Mouse (Mus musculus): ENCODE results near the gene Wdr34. TPM values are rescaled to one million over a fixed set of nuclear protein-coding genes. Genes with fewer than 3 reads are reported as not detected.

The Wdr34 gene
- polyA plus RNA-seq, 1 experiment = 8.3 TPM

DNA sequence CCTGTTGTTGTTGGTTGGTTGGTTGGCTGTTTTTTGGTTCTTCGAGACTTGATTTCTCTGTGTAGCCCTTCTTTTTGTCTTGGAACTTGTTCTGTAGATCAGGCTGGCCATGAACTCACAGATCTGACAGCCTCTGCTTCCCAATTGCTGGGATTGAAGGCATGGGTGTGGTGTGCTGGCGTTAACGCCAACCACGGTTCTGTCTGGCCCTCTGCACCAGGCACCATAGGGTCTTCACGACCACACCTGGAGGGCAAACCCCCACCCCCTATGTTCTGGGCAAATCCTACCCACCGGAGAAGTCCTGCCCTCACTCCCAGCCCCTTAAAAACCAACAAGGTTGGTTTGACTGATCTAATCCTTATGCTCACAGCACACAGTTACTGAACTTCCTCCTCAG is 28.3 kb upstream of the Wdr34 start:
- peaks cover 4% of the 10 kb centered on the region for H3K36me3 ChIP-seq (ENCODE audit: control insufficient read depth, insufficient read depth, low read length)
- TF ChIP-seq CTCF (IDR thresholded peaks at IDR 0.05; ENCODE audit: extremely low read depth, insufficient read length, insufficient replicate concordance, low read depth, low read length) (no peak), POLR2A (IDR thresholded peaks at IDR 0.05; ENCODE audit: low read depth, low read length) (no peak)
- peaks cover 2% of the 10 kb centered on the region; the same call in 1 of the 2 replicates for H3K4me1 ChIP-seq (ENCODE audit: control insufficient read depth, insufficient read depth, insufficient read length, low read length)
- no peaks in the 10 kb centered on the region for H3K27me3 ChIP-seq (ENCODE audit: control insufficient read depth, insufficient read depth, low read length)
- no peak overlapping the region for H3K4me3 ChIP-seq (ENCODE audit: low read depth, low read length)
- no peak overlapping the region for H3K27ac ChIP-seq (ENCODE audit: insufficient read depth, low read depth, low read length)
- 65% methylated on average over 6 of the region's 6 CpGs for WGBS

DNA sequence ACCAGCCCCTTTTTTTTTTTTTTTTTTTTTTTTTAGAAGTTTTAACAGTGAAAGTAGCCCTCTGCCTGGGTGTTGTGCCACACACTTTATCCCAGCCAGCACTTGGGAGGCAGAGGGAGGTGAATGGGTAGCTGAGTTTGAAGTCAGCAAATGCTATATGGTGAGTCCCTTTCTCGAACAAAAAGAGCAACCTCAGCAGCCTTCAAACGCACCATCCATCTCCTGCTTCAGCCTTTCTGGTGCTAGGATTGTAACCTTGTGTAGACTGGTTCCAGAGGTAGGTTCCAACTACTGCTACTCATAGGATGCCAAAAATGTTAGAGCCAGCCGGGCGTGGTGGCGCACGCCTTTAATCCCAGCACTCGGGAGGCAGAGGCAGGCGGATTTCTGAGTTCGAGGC is 27.8 kb upstream of the Wdr34 start:
- H3K27ac ChIP-seq (ENCODE audit: insufficient read depth, low read depth, low read length) = no peak overlapping the region
- no peak overlapping the region for H3K4me3 ChIP-seq (ENCODE audit: low read depth, low read length)
- peaks cover 6% of the 10 kb centered on the region for H3K36me3 ChIP-seq (ENCODE audit: control insufficient read depth, insufficient read depth, low read length)
- no peaks in the 10 kb centered on the region for H3K27me3 ChIP-seq (ENCODE audit: control insufficient read depth, insufficient read depth, low read length)
- H3K4me1 ChIP-seq (ENCODE audit: control insufficient read depth, insufficient read depth, insufficient read length, low read length) = peaks cover 2% of the 10 kb centered on the region; the same call in 1 of the 2 replicates
- no peak for TF ChIP-seq CTCF (IDR thresholded peaks at IDR 0.05; ENCODE audit: extremely low read depth, insufficient read length, insufficient replicate concordance, low read depth, low read length)
- no peak for TF ChIP-seq POLR2A (IDR thresholded peaks at IDR 0.05; ENCODE audit: low read depth, low read length)
- 86% methylated on average over 9 of the region's 9 CpGs for WGBS

- peaks cover 2% of the 10 kb centered on the region; the same call in 1 of the 2 replicates for H3K4me1 ChIP-seq (ENCODE audit: control insufficient read depth, insufficient read depth, insufficient read length, low read length)
- no peak overlapping the region for H3K27ac ChIP-seq (ENCODE audit: insufficient read depth, low read depth, low read length)
- no peak overlapping the region for H3K4me3 ChIP-seq (ENCODE audit: low read depth, low read length)
- WGBS = 12% methylated on average over 3 of the region's 3 CpGs
- H3K27me3 ChIP-seq (ENCODE audit: control insufficient read depth, insufficient read depth, low read length) = no peaks in the 10 kb centered on the region
- TF ChIP-seq CTCF (IDR thresholded peaks at IDR 0.05; ENCODE audit: extremely low read depth, insufficient read length, insufficient replicate concordance, low read depth, low read length) (no peak), POLR2A (IDR thresholded peaks at IDR 0.05; ENCODE audit: low read depth, low read length) (no peak)
- H3K36me3 ChIP-seq (ENCODE audit: control insufficient read depth, insufficient read depth, low read length) = peaks cover 7% of the 10 kb centered on the region
These were observed 26.9 kb upstream of the Wdr34 start for GRCm38 (mm10) chr2:30075625-30076024.

- Histone ChIP-seq H3K4me1 (ENCODE audit: control insufficient read depth, insufficient read depth, insufficient read length, low read length) (peaks cover 2% of the 10 kb centered on the region; the same call in 1 of the 2 replicates), H3K4me3 (ENCODE audit: low read depth, low read length) (no peak overlapping the region), H3K36me3 (ENCODE audit: control insufficient read depth, insufficient read depth, low read length) (peaks cover 23% of the 10 kb centered on the region), H3K27ac (ENCODE audit: insufficient read depth, low read depth, low read length) (no peak overlapping the region), H3K27me3 (ENCODE audit: control insufficient read depth, insufficient read depth, low read length) (no peaks in the 10 kb centered on the region)
- 74% methylated on average over 3 of the region's 3 CpGs for WGBS
- no peak for TF ChIP-seq CTCF (IDR thresholded peaks at IDR 0.05; ENCODE audit: extremely low read depth, insufficient read length, insufficient replicate concordance, low read depth, low read length)
These were observed 24.6 kb upstream of the Wdr34 start for GRCm38 (mm10) chr2:30073285-30073684.

- Histone ChIP-seq H3K27ac (ENCODE audit: insufficient read depth, low read depth, low read length) (no peak overlapping the region), H3K4me3 (ENCODE audit: low read depth, low read length) (no peak overlapping the region), H3K4me1 (ENCODE audit: control insufficient read depth, insufficient read depth, insufficient read length, low read length) (peaks cover 2% of the 10 kb centered on the region; the same call in 1 of the 2 replicates), H3K36me3 (ENCODE audit: control insufficient read depth, insufficient read depth, low read length) (peaks cover 23% of the 10 kb centered on the region), H3K27me3 (ENCODE audit: control insufficient read depth, insufficient read depth, low read length) (no peaks in the 10 kb centered on the region)
- no peak for TF ChIP-seq POLR2A (IDR thresholded peaks at IDR 0.05; ENCODE audit: low read depth, low read length)
- no peak for TF ChIP-seq CTCF (IDR thresholded peaks at IDR 0.05; ENCODE audit: extremely low read depth, insufficient read length, insufficient replicate concordance, low read depth, low read length)
- 80% methylated on average over 7 of the region's 7 CpGs for WGBS
These were observed 24.2 kb upstream of the Wdr34 start for GRCm38 (mm10) chr2:30072875-30073274.

DNA sequence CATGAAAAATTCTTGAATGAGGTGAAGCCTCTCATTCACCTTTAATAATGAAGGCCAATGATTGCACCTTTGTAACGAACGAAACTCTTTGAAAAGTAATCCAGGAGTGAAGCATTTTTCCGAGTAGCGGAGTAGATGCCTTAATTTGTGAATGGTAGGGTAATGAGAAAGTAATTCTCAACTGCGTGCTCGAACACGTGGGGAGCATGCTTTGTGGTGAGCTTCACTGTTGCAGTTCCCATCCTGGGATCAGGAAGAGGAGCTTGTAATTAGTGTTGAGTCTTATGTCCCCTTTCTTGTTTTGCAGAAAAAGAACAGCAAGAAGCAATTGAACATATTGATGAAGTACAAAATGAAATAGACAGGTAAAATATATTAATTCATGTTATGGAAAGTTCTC is 19.3 kb upstream of the Wdr34 start:
- Histone ChIP-seq H3K4me1 (ENCODE audit: control insufficient read depth, insufficient read depth, insufficient read length, low read length) (peaks cover 2% of the 10 kb centered on the region; the same call in 1 of the 2 replicates), H3K27ac (ENCODE audit: insufficient read depth, low read depth, low read length) (no peak overlapping the region), H3K4me3 (ENCODE audit: low read depth, low read length) (no peak overlapping the region; the same call in 1 of the 2 replicates), H3K27me3 (ENCODE audit: control insufficient read depth, insufficient read depth, low read length) (no peaks in the 10 kb centered on the region), H3K36me3 (ENCODE audit: control insufficient read depth, insufficient read depth, low read length) (peaks cover 23% of the 10 kb centered on the region)
- TF ChIP-seq CTCF (IDR thresholded peaks at IDR 0.05; ENCODE audit: extremely low read depth, insufficient read length, insufficient replicate concordance, low read depth, low read length) = no peak
- TF ChIP-seq POLR2A (IDR thresholded peaks at IDR 0.05; ENCODE audit: low read depth, low read length) = no peak
- WGBS = 13% methylated on average over 7 of the region's 7 CpGs

- no peaks in the 10 kb centered on the region for H3K27me3 ChIP-seq (ENCODE audit: control insufficient read depth, insufficient read depth, low read length)
- peak overlapping the region; percentile 100 for H3K4me3 ChIP-seq (ENCODE audit: low read depth, low read length)
- no peak for TF ChIP-seq CTCF (IDR thresholded peaks at IDR 0.05; ENCODE audit: extremely low read depth, insufficient read length, insufficient replicate concordance, low read depth, low read length)
- no peak for TF ChIP-seq POLR2A (IDR thresholded peaks at IDR 0.05; ENCODE audit: low read depth, low read length)
- under 1% methylated on average over 53 of the region's 69 CpGs for WGBS
- no peak overlapping the region for H3K27ac ChIP-seq (ENCODE audit: insufficient read depth, low read depth, low read length)
- peaks cover 2% of the 10 kb centered on the region; the same call in 1 of the 2 replicates for H3K4me1 ChIP-seq (ENCODE audit: control insufficient read depth, insufficient read depth, insufficient read length, low read length)
- H3K36me3 ChIP-seq (ENCODE audit: control insufficient read depth, insufficient read depth, low read length) = peaks cover 20% of the 10 kb centered on the region
These were observed 18.6 kb upstream of the Wdr34 start for GRCm38 (mm10) chr2:30067031-30067888.

All from small intestine, adult 2 months (tissue).